Mouse (Mus musculus) midbrain, embryonic 13.5 days (tissue): Measurements from ENCODE around the gene Rab3c. TPM values are rescaled to one million over a fixed set of nuclear protein-coding genes. Genes with fewer than 3 reads are reported as not detected.
A peak's percentile ranks its signal among the peaks of the same experiment; 100 is the strongest.

Experiments
- ATAC-seq: fragments of 200-750 bp; cut with Nextera tagmentation; 2 replicates; pipeline ENCODE4 v1.8.0; 2017; ENCODE audit warnings: mild to moderate bottlenecking, moderate TSS enrichment, moderate library complexity
- H3K27ac ChIP-seq: fragments of 300-500 bp; sonication (generic); 2 replicates; pipeline ENCODE4 v1.5.1; 2015; ENCODE audit warnings: inconsistent platforms, mild to moderate bottlenecking, moderate library complexity
- H3K27me3 ChIP-seq: fragments of 300-500 bp; sonication (generic); 2 replicates; pipeline ENCODE4 v1.6.1; 2015; ENCODE audit warnings: mild to moderate bottlenecking, inconsistent platforms
- H3K36me3 ChIP-seq: fragments of 300-500 bp; sonication (generic); 2 replicates; pipeline ENCODE4 v1.6.1; 2015; ENCODE audit warnings: mild to moderate bottlenecking, inconsistent platforms
- H3K4me1 ChIP-seq: fragments of 300-500 bp; sonication (generic); replicated peaks from 2 replicates; pipeline ENCODE4 v1.6.1; 2015; ENCODE audit warnings: inconsistent platforms
- H3K4me2 ChIP-seq: fragments of 300-500 bp; sonication (generic); replicated peaks from 2 replicates; pipeline ENCODE4 v1.6.1; 2015; ENCODE audit warnings: moderate library complexity, mild to moderate bottlenecking, inconsistent platforms
- H3K4me3 ChIP-seq: fragments of 300-500 bp; sonication (generic); replicated peaks from 2 replicates; pipeline ENCODE4 v1.5.1; 2015; ENCODE audit warnings: mild to moderate bottlenecking, inconsistent platforms
- H3K9ac ChIP-seq: fragments of 300-500 bp; sonication (generic); replicated peaks from 2 replicates; pipeline ENCODE4 v1.6.1; 2015; ENCODE audit warnings: mild to moderate bottlenecking, inconsistent platforms
- H3K9me3 ChIP-seq: fragments of 300-500 bp; sonication (generic); 2 replicates; pipeline ENCODE4 v1.6.1; 2016; ENCODE audit warnings: mild to moderate bottlenecking, inconsistent platforms
- WGBS: fragments of 180-500 bp; shearing (Covaris S2); methylation state at CpG from one replicate; pipeline ENCODE4 v1.1.7; 2015; 5-methylcytosine and 5-hydroxymethylcytosine counted together
- polyA plus RNA-seq: library from polyadenylated mRNA; unstranded; fragments of >200 nt; fragmentation: Nextera tagmentation; extraction: Ambion mirVana; gene quantifications from 2 replicates; pipeline ENCODE4 v1.2.1, GENCODE M21; 2015

Gene Rab3c
- 207 and 215 TPM in 2 replicates for polyA plus RNA-seq

DNA sequence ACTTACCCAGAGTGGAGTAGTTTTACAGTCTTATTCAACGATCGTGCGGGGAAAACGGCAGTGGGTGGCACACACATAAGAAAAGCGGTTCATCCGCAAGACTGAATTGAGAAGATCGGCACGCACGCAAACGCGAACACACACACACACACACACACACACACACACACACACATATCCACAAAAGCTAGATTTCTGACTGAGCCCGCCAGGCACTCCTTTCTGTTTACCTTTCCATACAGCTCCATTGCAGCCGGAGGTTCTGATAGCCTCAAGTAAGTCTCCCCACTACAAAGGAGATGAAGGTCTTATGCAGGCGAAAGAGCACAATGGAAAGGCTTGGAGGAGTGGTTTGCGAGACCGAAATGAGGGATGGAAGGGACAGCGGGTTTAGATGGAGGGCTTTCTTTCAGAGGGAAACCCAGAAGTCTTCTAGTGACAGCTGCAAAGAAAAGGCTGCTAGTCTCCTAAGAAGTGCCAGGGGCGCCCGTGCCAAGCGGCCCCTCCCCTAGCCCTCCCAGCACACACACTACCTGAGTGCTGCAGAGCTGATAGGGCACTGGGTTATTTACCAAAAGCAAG is at the start of gene Rab3c:
Rab3c (minus strand) TSS at position 434 of the 582 bp plus-strand sequence.
- Histone ChIP-seq H3K4me1 (peaks cover 11% of the 10 kb centered on the region; the same call in 1 of the 2 replicates), H3K36me3 (no peaks in the 10 kb centered on the region), H3K4me3 (peak within 1 kb of the TSS; percentile 65), H3K9ac (peak within 1 kb of the TSS; percentile 80), H3K9me3 (0 out of 2 replicates have a peak, but pooled peaks cover 4% of the 10 kb centered on the region), H3K4me2 (peak within 1 kb of the TSS; percentile 65), H3K27ac (peak within 1 kb of the TSS; percentile 88), H3K27me3 (no peaks in the 10 kb centered on the region)
- peak; percentile 64 for ATAC-seq
- under 1% methylated on average over 20 of the region's 20 CpGs for WGBS

- Histone ChIP-seq H3K27me3 (no peaks in the 10 kb centered on the region), H3K4me1 (no peaks in the 10 kb centered on the region), H3K9me3 (no peaks in the 10 kb centered on the region), H3K36me3 (no peaks in the 10 kb centered on the region), H3K4me3 (no peak overlapping the region), H3K27ac (no peak overlapping the region), H3K9ac (no peak overlapping the region), H3K4me2 (no peak overlapping the region)
- 68% methylated on average over 4 of the region's 4 CpGs for WGBS
- no peak for ATAC-seq
Measured at GRCm38 (mm10) chr13:110318746-110319145, 38.0 kb upstream of the Rab3c start.

DNA sequence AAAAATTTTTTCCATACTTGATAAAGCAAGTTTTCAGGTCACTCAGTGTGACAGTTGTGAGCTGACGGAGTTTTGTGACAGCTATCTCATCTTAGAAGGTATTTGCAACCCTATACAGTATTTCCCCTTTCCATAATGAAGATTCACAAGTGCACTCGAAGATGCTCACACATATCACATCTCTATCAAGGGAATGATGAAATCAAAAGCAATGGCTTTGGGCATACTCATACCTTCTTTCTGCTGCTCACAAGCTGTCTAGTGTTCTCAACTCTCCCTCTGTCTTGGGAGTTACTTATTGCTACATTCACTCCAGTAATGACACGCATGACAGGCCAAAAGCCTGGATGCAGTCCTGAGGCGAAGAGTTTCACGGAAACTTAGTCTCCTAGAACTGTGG is 26.4 kb upstream of the Rab3c start:
- Histone ChIP-seq H3K27ac (no peak overlapping the region), H3K4me2 (no peak overlapping the region), H3K4me1 (no peaks in the 10 kb centered on the region), H3K27me3 (no peaks in the 10 kb centered on the region), H3K4me3 (no peak overlapping the region), H3K36me3 (no peaks in the 10 kb centered on the region), H3K9ac (no peak overlapping the region), H3K9me3 (no peaks in the 10 kb centered on the region)
- 90% methylated on average over 5 of the region's 5 CpGs for WGBS
- ATAC-seq: no peak

DNA sequence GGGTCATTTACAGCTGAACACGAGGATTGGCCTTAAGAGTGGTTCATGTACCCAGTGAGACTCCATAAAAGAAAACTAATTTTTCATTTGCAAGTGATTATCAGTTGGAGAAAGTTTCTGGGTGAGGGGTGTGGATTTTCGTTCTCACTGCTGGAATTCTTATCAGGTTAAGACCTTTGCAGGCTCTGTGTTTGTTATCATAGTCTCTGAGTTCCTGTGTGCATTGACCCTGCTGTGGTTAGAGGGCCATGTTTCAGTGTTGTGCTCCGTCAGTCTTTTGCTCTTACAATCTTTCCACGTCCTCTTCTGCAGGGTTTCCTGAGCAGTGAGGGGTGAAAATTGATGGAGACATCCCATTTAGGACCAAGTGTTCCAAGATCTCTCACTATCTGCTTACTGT is 16.3 kb upstream of the Rab3c start:
- no peaks in the 10 kb centered on the region for H3K36me3 ChIP-seq
- no peaks in the 10 kb centered on the region for H3K4me1 ChIP-seq
- H3K4me3 ChIP-seq: no peak overlapping the region
- no peaks in the 10 kb centered on the region for H3K9me3 ChIP-seq
- no peak for ATAC-seq
- H3K27me3 ChIP-seq: no peaks in the 10 kb centered on the region
- WGBS: 79% methylated on average over 4 of the region's 4 CpGs
- H3K4me2 ChIP-seq: no peak overlapping the region
- no peak overlapping the region for H3K9ac ChIP-seq
- H3K27ac ChIP-seq: no peak overlapping the region

- ATAC-seq: no peak
- H3K4me1 ChIP-seq: no peaks in the 10 kb centered on the region
- no peaks in the 10 kb centered on the region for H3K9me3 ChIP-seq
- WGBS: 93% methylated on average over 3 of the region's 3 CpGs
- no peaks in the 10 kb centered on the region for H3K36me3 ChIP-seq
- no peak overlapping the region for H3K27ac ChIP-seq
- no peaks in the 10 kb centered on the region for H3K27me3 ChIP-seq
- H3K9ac ChIP-seq: no peak overlapping the region
- no peak overlapping the region for H3K4me3 ChIP-seq
- H3K4me2 ChIP-seq: no peak overlapping the region
Measured at GRCm38 (mm10) chr13:110288499-110288898, 7.7 kb upstream of the Rab3c start.

- Histone ChIP-seq H3K9me3 (no peaks in the 10 kb centered on the region), H3K4me2 (no peak overlapping the region), H3K27me3 (no peaks in the 10 kb centered on the region), H3K4me3 (no peak overlapping the region), H3K27ac (no peak overlapping the region), H3K4me1 (peaks cover 8% of the 10 kb centered on the region; the same call in 1 of the 2 replicates), H3K36me3 (no peaks in the 10 kb centered on the region), H3K9ac (no peak overlapping the region)
- ATAC-seq: no peak
- 62% methylated on average over 4 of the region's 4 CpGs for WGBS
Measured at GRCm38 (mm10) chr13:110283781-110284180, 3.0 kb upstream of the Rab3c start.

GRCm38 (mm10) chr13:110280028-110280562 is 701 bp downstream of the Rab3c start:
- no peaks in the 10 kb centered on the region for H3K27me3 ChIP-seq
- peak overlapping the region; percentile 65 for H3K4me2 ChIP-seq
- peak overlapping the region; percentile 65 for H3K4me3 ChIP-seq
- H3K36me3 ChIP-seq: no peaks in the 10 kb centered on the region
- peaks cover 11% of the 10 kb centered on the region; the same call in 1 of the 2 replicates for H3K4me1 ChIP-seq
- H3K9me3 ChIP-seq: 0 out of 2 replicates have a peak, but pooled peaks cover 5% of the 10 kb centered on the region
- peak; percentile 99 for ATAC-seq
- peak overlapping the region; percentile 80 for H3K9ac ChIP-seq
- WGBS: under 1% methylated on average over 24 of the region's 24 CpGs
- H3K27ac ChIP-seq: peak overlapping the region; percentile 88

GRCm38 (mm10) chr13:110278976-110279736 is 1.6 kb downstream of the Rab3c start:
- peaks cover 11% of the 10 kb centered on the region; the same call in 1 of the 2 replicates for H3K4me1 ChIP-seq
- H3K9ac ChIP-seq: peak overlapping the region; percentile 80
- ATAC-seq: no peak
- H3K4me3 ChIP-seq: peak overlapping the region; percentile 65
- H3K27ac ChIP-seq: peak overlapping the region; percentile 88
- H3K4me2 ChIP-seq: peak overlapping the region; percentile 65
- H3K9me3 ChIP-seq: 0 out of 2 replicates have a peak, but pooled peaks cover 5% of the 10 kb centered on the region
- H3K36me3 ChIP-seq: no peaks in the 10 kb centered on the region
- H3K27me3 ChIP-seq: no peaks in the 10 kb centered on the region
- 44% methylated on average over 9 of the region's 9 CpGs for WGBS

GRCm38 (mm10) chr13:110277709-110278108 is 3.1 kb downstream of the Rab3c start:
- no peaks in the 10 kb centered on the region for H3K27me3 ChIP-seq
- H3K4me3 ChIP-seq: peak overlapping the region; percentile 30
- H3K36me3 ChIP-seq: no peaks in the 10 kb centered on the region
- 0 out of 2 replicates have a peak, but pooled peaks cover 5% of the 10 kb centered on the region for H3K9me3 ChIP-seq
- ATAC-seq: no peak
- no peak overlapping the region for H3K9ac ChIP-seq
- no peak overlapping the region for H3K27ac ChIP-seq
- H3K4me2 ChIP-seq: no peak overlapping the region; the same call in 1 of the 2 replicates
- H3K4me1 ChIP-seq: peaks cover 11% of the 10 kb centered on the region; the same call in 1 of the 2 replicates

DNA sequence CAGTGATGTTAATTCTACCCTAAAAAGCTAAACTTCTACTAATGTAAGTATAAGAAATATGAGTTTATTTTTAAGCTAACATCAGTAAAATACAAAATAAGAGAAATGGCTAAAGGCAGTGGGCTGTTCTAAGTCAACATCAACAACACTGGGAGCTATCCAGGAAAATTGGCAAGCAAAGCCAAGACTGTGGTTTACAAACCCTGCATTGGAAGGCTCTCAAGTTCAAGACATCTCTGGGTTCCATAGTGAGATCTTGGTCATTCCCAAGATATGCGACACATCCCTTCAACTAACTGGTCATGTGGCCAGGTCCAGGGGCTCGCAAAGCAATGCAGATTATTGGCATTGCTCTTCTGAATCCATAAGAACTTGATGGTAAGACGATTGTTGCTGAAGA is 5.3 kb downstream of the Rab3c start:
- 85% methylated on average over 3 of the region's 3 CpGs for WGBS

GRCm38 (mm10) chr13:110260649-110261048 is 20.1 kb downstream of the Rab3c start:
- peak; percentile 77 for ATAC-seq

More for the DNA sequence above, 5.3 kb downstream of the Rab3c start:
- Histone ChIP-seq H3K27me3 (no peaks in the 10 kb centered on the region), H3K4me3 (no peak overlapping the region), H3K27ac (no peak overlapping the region), H3K4me1 (0 out of 2 replicates have a peak, but pooled peaks cover 4% of the 10 kb centered on the region), H3K4me2 (no peak overlapping the region), H3K9me3 (0 out of 2 replicates have a peak, but pooled peaks cover 5% of the 10 kb centered on the region), H3K36me3 (no peaks in the 10 kb centered on the region), H3K9ac (no peak overlapping the region)
- no peak for ATAC-seq

DNA sequence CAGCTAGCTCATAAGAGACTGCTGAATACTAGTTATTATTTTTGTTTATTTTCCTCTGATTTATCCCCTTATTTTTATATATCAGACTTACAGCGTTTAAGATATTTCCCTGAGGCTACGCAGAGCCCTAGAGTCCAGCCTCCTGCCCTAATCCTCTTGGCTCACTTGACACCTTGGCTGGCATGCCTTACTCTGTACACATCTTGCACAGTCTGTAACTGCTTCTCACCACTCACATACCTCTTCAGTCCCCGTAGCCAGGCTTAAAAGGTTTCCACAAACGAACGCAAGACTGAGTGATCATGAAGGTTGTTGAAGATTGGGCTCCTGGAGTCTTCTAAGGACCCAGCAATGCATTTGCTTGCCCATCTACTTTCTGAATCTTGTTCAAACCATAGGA is 29.3 kb downstream of the Rab3c start:
- Histone ChIP-seq H3K4me3 (no peak overlapping the region), H3K27ac (no peak overlapping the region), H3K9ac (no peak overlapping the region), H3K36me3 (peaks cover 12% of the 10 kb centered on the region), H3K4me1 (peaks cover 14% of the 10 kb centered on the region), H3K4me2 (no peak overlapping the region), H3K9me3 (no peaks in the 10 kb centered on the region), H3K27me3 (no peaks in the 10 kb centered on the region)
- ATAC-seq: no peak
- 91% methylated on average over 5 of the region's 5 CpGs for WGBS

More at GRCm38 (mm10) chr13:110260649-110261048, 20.1 kb downstream of the Rab3c start:
- Histone ChIP-seq H3K27ac (peak overlapping the region; percentile 45), H3K36me3 (peaks cover 29% of the 10 kb centered on the region; the same call in 1 of the 2 replicates), H3K27me3 (no peaks in the 10 kb centered on the region), H3K4me1 (peaks cover 29% of the 10 kb centered on the region), H3K9me3 (no peaks in the 10 kb centered on the region), H3K9ac (0 out of 2 replicates have a peak overlapping the region, but pooled peaks have one; percentile 10), H3K4me2 (0 out of 2 replicates have a peak overlapping the region, but pooled peaks have one; percentile 0), H3K4me3 (no peak overlapping the region)
- WGBS: 56% methylated on average over 1 of the region's 1 CpGs
